Mouse (Mus musculus): ENCODE results near the gene Fbxo47.

- no peak for TF ChIP-seq CTCF (conservative IDR thresholded peaks at IDR 0.05; ENCODE audit: low read length)
- no peak for TF ChIP-seq POU5F1 (IDR thresholded peaks at IDR 0.05; ENCODE audit: borderline replicate concordance, low read length)
- TF ChIP-seq NANOG (IDR thresholded peaks at IDR 0.05; ENCODE audit: borderline replicate concordance, low read length): no peak
Observed at GRCm38 (mm10) chr11:97924217-97924616, 40.3 kb upstream of the Fbxo47 start.

All from E14TG2a.4 (cell line).